Mouse (Mus musculus) hindbrain, postnatal 0 days (tissue): ENCODE results near the gene Hs3st3b1. TPM values are rescaled to one million over a fixed set of nuclear protein-coding genes. Genes with fewer than 3 reads are reported as not detected.

Experiments
- ATAC-seq: fragments of 200-750 bp; cut with Nextera tagmentation; 2 replicates; pipeline ENCODE4 v1.8.0; 2017; ENCODE audit warnings: mild to moderate bottlenecking, moderate TSS enrichment, moderate library complexity
- DNase-seq: peaks from one replicate; pipeline ENCODE4 v3.0.0-alpha.2; 2015; ENCODE audit warnings: low spot score
- H3K27ac ChIP-seq: fragments of 300-500 bp; sonication (generic); 2 replicates; pipeline ENCODE4 v1.5.1; 2014; ENCODE audit warnings: mild to moderate bottlenecking
- H3K27me3 ChIP-seq: fragments of 300-500 bp; sonication (generic); 2 replicates; pipeline ENCODE4 v1.6.1; 2014; ENCODE audit warnings: low read length, mixed read lengths; ENCODE audit not compliant: insufficient read depth
- H3K36me3 ChIP-seq: fragments of 300-500 bp; sonication (generic); 2 replicates; pipeline ENCODE4 v1.6.1; 2014; ENCODE audit warnings: low read length, mixed read lengths; ENCODE audit not compliant: insufficient read depth
- H3K4me1 ChIP-seq: fragments of 300-500 bp; sonication (generic); 2 replicates; pipeline ENCODE4 v1.6.1; 2014; ENCODE audit warnings: antibody characterized with exemption, low read length, mixed read lengths; ENCODE audit not compliant: insufficient read depth
- H3K4me2 ChIP-seq: fragments of 300-500 bp; sonication (generic); 2 replicates; pipeline ENCODE4 v1.6.1; 2014; ENCODE audit warnings: low read depth, mild to moderate bottlenecking, low read length, moderate library complexity, mixed read lengths
- H3K4me3 ChIP-seq: fragments of 300-500 bp; sonication (generic); 2 replicates; pipeline ENCODE4 v1.5.1; 2014; ENCODE audit warnings: low read length
- H3K9ac ChIP-seq: fragments of 300-500 bp; sonication (generic); replicated peaks from 2 replicates; pipeline ENCODE4 v1.6.1; 2014; ENCODE audit warnings: mild to moderate bottlenecking, low read length, moderate library complexity, mixed read lengths
- H3K9me3 ChIP-seq: fragments of 300-500 bp; sonication (generic); 2 replicates; pipeline ENCODE4 v1.6.1; 2016; ENCODE audit warnings: low read length, mixed read lengths
- CTCF ChIP-seq: IDR thresholded peaks from 2 replicates; pipeline ENCODE4 v1.5.1; 2016; ENCODE audit warnings: antibody characterized with exemption, control low read depth, low read depth
- WGBS: fragments of 180-500 bp; shearing (Covaris S2); extraction: QIAGEN DNeasy Blood & Tissue Kit; methylation state at CpG from one replicate; pipeline ENCODE4 v1.1.7; 2014; 5-methylcytosine and 5-hydroxymethylcytosine counted together
- polyA plus RNA-seq: library from polyadenylated mRNA; unstranded; fragments of >200 nt; fragmentation: Nextera tagmentation; extraction: Ambion mirVana; gene quantifications from 2 replicates; pipeline ENCODE4 v1.2.1, GENCODE M21; 2015
- total RNA-seq: library from RNA; depleted of rRNA; stranded (reverse); fragments of >200 nt; gene quantifications from 2 replicates; pipeline ENCODE4 v1.2.3, GENCODE M21; 2014

Hs3st3b1 gene
- total and polyA plus RNA-seq, 2 experiments from 2014 or later = 2.6 to 13.3 TPM

- ATAC-seq = no peak
Observed at GRCm38 (mm10) chr11:63893557-63893956, 28.5 kb downstream of the Hs3st3b1 start.

GRCm38 (mm10) chr11:63891479-63892020 is 30.5 kb downstream of the Hs3st3b1 start:
- DNase-seq (no peak), ATAC-seq (no peak)
- Histone ChIP-seq H3K4me2 (no peak overlapping the region), H3K36me3 (no peaks in the 10 kb centered on the region), H3K27me3 (no peaks in the 10 kb centered on the region), H3K27ac (no peak overlapping the region), H3K4me1 (no peaks in the 10 kb centered on the region), H3K4me3 (no peak overlapping the region), H3K9me3 (no peaks in the 10 kb centered on the region), H3K9ac (no peak overlapping the region)
- WGBS = 69% methylated on average over 7 of the region's 7 CpGs
- no peak for TF ChIP-seq CTCF

More at GRCm38 (mm10) chr11:63893557-63893956, 28.5 kb downstream of the Hs3st3b1 start:
- TF ChIP-seq CTCF = no peak
- Histone ChIP-seq H3K4me1 (no peaks in the 10 kb centered on the region), H3K4me3 (no peak overlapping the region), H3K4me2 (no peak overlapping the region), H3K27ac (no peak overlapping the region), H3K27me3 (no peaks in the 10 kb centered on the region), H3K36me3 (no peaks in the 10 kb centered on the region), H3K9me3 (no peaks in the 10 kb centered on the region), H3K9ac (no peak overlapping the region)
- no peak for DNase-seq
- WGBS = 88% methylated on average over 6 of the region's 6 CpGs

GRCm38 (mm10) chr11:63883385-63883784 is 38.7 kb downstream of the Hs3st3b1 start:
- no peak overlapping the region for H3K4me2 ChIP-seq
- H3K36me3 ChIP-seq = no peaks in the 10 kb centered on the region
- ATAC-seq (no peak), DNase-seq (no peak)
- no peak overlapping the region for H3K9ac ChIP-seq
- 81% methylated on average over 3 of the region's 3 CpGs for WGBS
- no peaks in the 10 kb centered on the region for H3K27me3 ChIP-seq
- H3K4me3 ChIP-seq = no peak overlapping the region
- H3K27ac ChIP-seq = no peak overlapping the region
- no peaks in the 10 kb centered on the region for H3K4me1 ChIP-seq
- no peaks in the 10 kb centered on the region for H3K9me3 ChIP-seq
- no peak for TF ChIP-seq CTCF

- ATAC-seq = no peak
- Histone ChIP-seq H3K4me2 (no peak overlapping the region), H3K27me3 (no peaks in the 10 kb centered on the region), H3K4me1 (no peaks in the 10 kb centered on the region), H3K4me3 (no peak overlapping the region), H3K36me3 (no peaks in the 10 kb centered on the region), H3K27ac (no peak overlapping the region), H3K9me3 (no peaks in the 10 kb centered on the region), H3K9ac (no peak overlapping the region)
- WGBS = 58% methylated on average over 2 of the region's 2 CpGs
- TF ChIP-seq CTCF = no peak
- no peak for DNase-seq
Observed at GRCm38 (mm10) chr11:63880296-63880695, 41.8 kb downstream of the Hs3st3b1 start.

- no peak overlapping the region for H3K4me2 ChIP-seq
- H3K27me3 ChIP-seq = no peaks in the 10 kb centered on the region
- no peak overlapping the region for H3K4me3 ChIP-seq
- no peaks in the 10 kb centered on the region for H3K9me3 ChIP-seq
- no peak overlapping the region for H3K9ac ChIP-seq
- H3K27ac ChIP-seq = no peak overlapping the region
- H3K4me1 ChIP-seq = no peaks in the 10 kb centered on the region
- no peak for TF ChIP-seq CTCF
- 57% methylated on average over 10 of the region's 10 CpGs for WGBS
- ATAC-seq = no peak
- no peak for DNase-seq
- no peaks in the 10 kb centered on the region for H3K36me3 ChIP-seq
Observed at GRCm38 (mm10) chr11:63879261-63879660, 42.8 kb downstream of the Hs3st3b1 start.

- Histone ChIP-seq H3K4me3 (no peak overlapping the region), H3K4me2 (no peak overlapping the region), H3K9me3 (no peaks in the 10 kb centered on the region), H3K9ac (no peak overlapping the region), H3K27ac (no peak overlapping the region), H3K27me3 (no peaks in the 10 kb centered on the region), H3K36me3 (no peaks in the 10 kb centered on the region), H3K4me1 (no peaks in the 10 kb centered on the region)
- DNase-seq = no peak
- WGBS = 97% methylated on average over 4 of the region's 4 CpGs
- no peak for ATAC-seq
- no peak for TF ChIP-seq CTCF
Observed at GRCm38 (mm10) chr11:63878616-63879015, 43.5 kb downstream of the Hs3st3b1 start.

GRCm38 (mm10) chr11:63862746-63863145 is 59.3 kb downstream of the Hs3st3b1 start:
- Histone ChIP-seq H3K27ac (no peak overlapping the region), H3K36me3 (no peaks in the 10 kb centered on the region), H3K4me3 (no peak overlapping the region), H3K27me3 (no peaks in the 10 kb centered on the region), H3K9me3 (no peaks in the 10 kb centered on the region), H3K4me1 (no peaks in the 10 kb centered on the region), H3K9ac (no peak overlapping the region), H3K4me2 (no peak overlapping the region)
- DNase-seq (no peak), ATAC-seq (no peak)
- WGBS = 58% methylated on average over 1 of the region's 1 CpGs
- TF ChIP-seq CTCF = no peak
